Mouse (Mus musculus): ENCODE data around the gene Auh.

GRCm38 (mm10) chr13:52962922-52963321 is 33.4 kb upstream of the Auh start:
- no peak for TF ChIP-seq CTCF (conservative IDR thresholded peaks at IDR 0.05 in 1 of 2, IDR thresholded peaks at IDR 0.05 in 1 of 2; ENCODE audit: low read depth in 2 of 2, low read length in 2 of 2)
- no peak for TF ChIP-seq EP300 (IDR thresholded peaks at IDR 0.05; ENCODE audit: low read length)
- no peak for TF ChIP-seq ZNF384 (IDR thresholded peaks at IDR 0.05; ENCODE audit: low read depth, low read length)
- TF ChIP-seq POLR2A (IDR thresholded peaks at IDR 0.05; ENCODE audit: low read depth, low read length), result no peak
- no peak for TF ChIP-seq BHLHE40 (IDR thresholded peaks at IDR 0.05; ENCODE audit: low read depth, low read length)
- no peak for TF ChIP-seq NELFE (IDR thresholded peaks at IDR 0.05; ENCODE audit: low read depth, low read length)
- TF ChIP-seq ETS1 (conservative IDR thresholded peaks at IDR 0.05; ENCODE audit: low read depth, low read length), result no peak
- TF ChIP-seq E2F4 (IDR thresholded peaks at IDR 0.05; ENCODE audit: insufficient replicate concordance, low read depth, low read length), result no peak
- no peak for TF ChIP-seq TCF12 (IDR thresholded peaks at IDR 0.05; ENCODE audit: low read depth, low read length)
- no peak for TF ChIP-seq SIN3A (IDR thresholded peaks at IDR 0.05; ENCODE audit: low read length)
